Mouse (Mus musculus) CH12F3 (cell line): ENCODE results near the gene Grid2ip.

Source experiments
- in situ Hi-C: fragments of 300-500 bp; cut with MboI; formaldehyde crosslinking; loops from 2 replicates; pipeline ENCODE4 v1.14.3; 2020; ENCODE audit warnings: low sequenced_read_pairs

Gene Grid2ip

GRCm38 (mm10) chr5:143409239-143409638 is 52.1 kb downstream of the Grid2ip start:
- in situ Hi-C loops: no loop called here

- in situ Hi-C loops: no loop called here
Measured at GRCm38 (mm10) chr5:143410841-143411395, 53.8 kb downstream of the Grid2ip start.

GRCm38 (mm10) chr5:143421484-143421883 is 64.3 kb downstream of the Grid2ip start:
- in situ Hi-C loops: no loop called here

DNA sequence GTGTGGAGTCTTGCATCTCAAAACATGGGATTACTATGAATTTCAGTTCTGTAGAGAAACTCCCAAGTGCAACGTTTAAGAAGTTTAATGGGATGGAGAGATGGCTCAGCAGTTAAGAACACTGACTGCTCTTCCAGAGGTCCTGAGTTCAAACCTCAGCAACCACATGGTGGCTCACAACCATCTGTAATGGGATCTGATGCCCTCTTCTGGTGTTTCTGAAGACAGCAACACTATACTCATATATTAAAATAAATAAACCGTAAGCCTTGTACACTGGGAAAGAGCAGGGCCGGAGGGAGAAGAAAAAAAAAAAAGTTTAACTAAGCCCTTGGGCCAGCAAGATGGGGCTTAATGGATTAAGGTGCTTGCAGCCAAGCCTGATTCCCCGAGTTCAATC is 65.9 kb downstream of the Grid2ip start:
- in situ Hi-C loops: no loop called here

GRCm38 (mm10) chr5:143423899-143424519 is 66.9 kb downstream of the Grid2ip start:
- in situ Hi-C loops: no loop called here

GRCm38 (mm10) chr5:143434421-143434820 is 77.3 kb downstream of the Grid2ip start:
- in situ Hi-C loops: loop anchor here (10.0 kb wide), 1 partner anchor 270 kb away; no protein-coding TSS in a partner anchor

DNA sequence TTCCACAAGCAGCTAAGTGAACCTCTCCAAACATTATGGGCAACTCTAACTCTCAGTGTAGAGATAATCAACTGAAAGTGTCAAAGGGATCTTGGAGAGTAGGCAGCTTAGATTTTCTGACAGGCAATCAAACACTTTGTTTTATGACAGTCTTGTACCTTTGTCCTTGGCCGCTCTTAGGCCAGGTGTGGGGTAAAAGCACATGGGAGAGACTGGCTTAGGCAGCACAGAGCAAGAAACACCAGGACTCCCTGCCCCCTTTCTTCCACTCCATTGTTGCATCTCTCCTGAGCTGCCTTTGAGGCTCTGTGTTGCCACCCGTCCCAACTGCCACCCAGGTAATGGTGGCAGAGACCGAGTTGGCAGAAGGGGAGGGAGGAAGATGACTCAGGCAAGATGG is 84.2 kb downstream of the Grid2ip start:
- in situ Hi-C loops: no loop called here

DNA sequence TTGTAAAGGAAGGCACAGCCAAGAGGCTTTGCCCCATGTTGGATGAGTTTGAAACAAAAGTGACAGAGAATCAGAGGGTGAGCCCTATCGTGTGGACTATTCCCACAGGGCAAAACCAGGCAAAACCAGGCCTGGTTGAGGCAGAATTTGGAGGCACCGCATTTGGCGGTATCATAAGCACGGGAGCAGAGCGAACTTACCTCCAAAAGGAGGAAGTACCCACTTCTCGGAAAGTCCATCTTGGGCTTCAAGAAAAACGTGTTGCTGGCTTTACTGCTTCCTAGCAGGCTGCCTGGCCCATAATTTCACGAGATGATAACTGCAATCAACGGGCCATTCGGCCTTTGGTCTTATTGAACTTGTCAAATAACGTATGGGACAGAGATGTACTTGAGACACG is 84.6 kb downstream of the Grid2ip start:
- in situ Hi-C loops: no loop called here
